Mouse (Mus musculus): ENCODE results near the gene Psme1. TPM values are rescaled to one million over a fixed set of nuclear protein-coding genes. Genes with fewer than 3 reads are reported as not detected.

The Psme1 gene
- total RNA-seq, 2 experiments from 2014 or later = 83.0 to 84.9 TPM

DNA sequence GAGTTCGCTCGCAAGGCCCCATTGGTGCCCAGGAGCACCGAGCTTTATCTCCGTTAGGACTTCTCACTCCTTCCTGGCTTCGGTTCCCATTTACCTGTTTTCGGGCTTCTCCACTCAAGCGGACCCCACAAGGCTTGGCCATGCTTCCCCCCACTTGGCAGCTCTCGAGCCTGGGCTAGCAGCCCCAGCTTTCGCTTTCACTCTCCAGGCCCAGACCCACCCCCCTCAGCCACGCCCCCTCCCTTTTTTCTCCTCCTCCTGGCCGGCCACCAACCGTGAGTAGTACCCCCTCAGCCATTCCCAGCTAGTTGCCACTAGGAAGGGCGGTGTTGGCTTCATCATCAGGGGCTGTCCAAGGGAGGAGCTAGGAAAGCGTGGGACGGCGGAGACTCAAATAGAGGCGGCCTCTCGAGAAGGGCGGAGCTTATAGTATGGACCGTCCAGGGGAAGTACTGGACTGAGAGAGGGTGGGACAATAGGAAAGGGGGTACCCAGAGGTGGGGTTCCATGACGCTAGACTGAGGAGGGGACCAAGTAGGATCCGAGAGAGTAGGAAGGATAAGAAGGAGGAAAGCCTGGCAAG is 12.9 kb downstream of the Psme1 start, which contains the start of gene Psme2:
TSS of gene Psme2 (minus strand) at position 366 of the 583 bp plus-strand sequence.
- intact Hi-C loops (cut with DNase I) = no loop called here
- peak; percentile 92 to 96 for DNase-seq (ENCODE audit: extremely low spot score in 1 of 2, low spot score in 2 of 2)

DNA sequence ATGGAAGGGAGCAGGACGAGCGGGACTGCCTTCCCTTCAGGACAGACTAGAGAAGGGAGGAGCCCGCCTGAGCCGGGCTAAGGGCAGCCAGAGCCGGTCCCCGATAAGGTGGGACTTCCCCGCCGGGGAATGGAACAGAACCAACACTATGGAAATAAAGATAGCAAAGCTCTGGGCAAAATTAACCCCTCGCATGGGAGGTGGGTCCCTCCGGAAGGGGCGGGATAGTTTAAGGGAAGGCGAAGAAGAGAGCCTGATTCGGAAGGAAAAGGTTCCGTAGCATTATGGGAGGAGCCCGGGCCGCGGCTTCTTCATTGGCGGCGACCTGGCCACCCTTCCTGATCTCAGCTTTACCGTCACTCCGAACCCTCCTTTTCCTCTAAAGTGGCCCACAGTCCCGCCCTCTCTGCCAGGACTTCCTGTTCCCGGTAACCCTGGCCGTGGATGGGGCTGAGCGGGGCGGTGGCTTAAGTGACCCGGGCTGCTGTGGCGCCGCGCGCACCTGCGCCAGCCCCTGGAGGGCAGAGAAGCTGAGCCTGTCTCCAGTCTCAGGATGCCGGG is 13.5 kb downstream of the Psme1 start, which contains the start of gene Rnf31:
TSS of gene Rnf31 (plus strand) at position 378 of the 561 bp plus-strand sequence.
- peak; percentile 95 to 96 for DNase-seq (ENCODE audit: extremely low spot score in 1 of 2, low spot score in 2 of 2)
- intact Hi-C loops (cut with DNase I) = no loop called here

DNA sequence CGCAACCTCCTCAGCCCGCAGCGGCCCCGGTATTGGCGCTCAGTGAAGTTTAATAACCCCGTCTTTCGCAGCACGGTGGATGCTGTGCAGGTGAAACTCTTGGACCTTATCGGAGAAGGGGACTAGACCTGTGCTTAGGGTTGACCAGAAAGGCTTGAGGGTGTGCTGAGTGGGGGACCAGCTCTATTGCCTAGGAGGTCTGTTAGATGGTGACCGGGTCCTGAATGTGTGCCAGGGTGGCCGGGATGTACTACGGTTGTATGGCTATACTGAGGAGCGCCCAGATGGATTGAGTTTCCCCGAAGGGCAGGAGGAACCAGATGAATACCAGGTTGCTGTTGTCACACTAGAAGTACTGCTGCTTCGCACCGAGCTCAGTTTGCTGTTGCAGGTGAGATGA is 14.3 kb downstream of the Psme1 start:
- intact Hi-C loops (cut with DNase I) = no loop called here
- DNase-seq (ENCODE audit: extremely low spot score in 1 of 2, low spot score in 2 of 2) = peak in 1 of 2 experiments; percentile 45

DNA sequence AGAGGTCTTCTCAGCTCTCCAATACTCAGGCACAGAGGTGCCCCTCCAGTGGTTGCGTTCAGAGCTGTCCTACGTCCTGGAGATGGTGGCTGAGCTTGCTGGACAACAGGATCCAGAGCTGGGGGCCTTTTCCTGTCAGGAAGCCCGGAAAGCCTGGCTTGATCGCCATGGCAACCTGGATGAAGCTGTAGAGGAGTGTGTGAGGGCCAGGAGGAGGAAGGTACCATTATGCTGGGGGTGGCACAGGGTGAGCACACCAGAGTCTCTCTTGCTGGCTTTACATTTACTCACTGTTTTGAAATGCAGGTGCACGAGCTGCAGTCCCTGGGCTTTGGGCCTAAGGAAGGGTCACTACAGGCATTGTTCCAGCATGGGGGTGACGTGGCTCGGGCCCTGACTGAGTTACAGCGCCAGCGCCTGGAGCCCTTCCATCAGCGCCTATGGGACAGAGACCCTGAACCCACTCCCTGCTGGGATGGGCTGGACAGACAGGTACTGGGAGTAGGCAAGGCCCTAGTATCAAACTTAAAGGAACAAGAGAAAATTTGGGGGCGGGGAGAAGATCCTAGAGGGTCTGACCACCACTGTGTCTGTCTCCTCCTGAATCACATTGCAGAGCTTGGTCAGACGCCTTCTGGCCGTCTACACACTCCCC is 18.2 kb downstream of the Psme1 start:
- intact Hi-C loops (cut with DNase I) = no loop called here
- peak in 1 of 2 experiments; percentile 66 for DNase-seq (ENCODE audit: extremely low spot score in 1 of 2, low spot score in 2 of 2)

DNA sequence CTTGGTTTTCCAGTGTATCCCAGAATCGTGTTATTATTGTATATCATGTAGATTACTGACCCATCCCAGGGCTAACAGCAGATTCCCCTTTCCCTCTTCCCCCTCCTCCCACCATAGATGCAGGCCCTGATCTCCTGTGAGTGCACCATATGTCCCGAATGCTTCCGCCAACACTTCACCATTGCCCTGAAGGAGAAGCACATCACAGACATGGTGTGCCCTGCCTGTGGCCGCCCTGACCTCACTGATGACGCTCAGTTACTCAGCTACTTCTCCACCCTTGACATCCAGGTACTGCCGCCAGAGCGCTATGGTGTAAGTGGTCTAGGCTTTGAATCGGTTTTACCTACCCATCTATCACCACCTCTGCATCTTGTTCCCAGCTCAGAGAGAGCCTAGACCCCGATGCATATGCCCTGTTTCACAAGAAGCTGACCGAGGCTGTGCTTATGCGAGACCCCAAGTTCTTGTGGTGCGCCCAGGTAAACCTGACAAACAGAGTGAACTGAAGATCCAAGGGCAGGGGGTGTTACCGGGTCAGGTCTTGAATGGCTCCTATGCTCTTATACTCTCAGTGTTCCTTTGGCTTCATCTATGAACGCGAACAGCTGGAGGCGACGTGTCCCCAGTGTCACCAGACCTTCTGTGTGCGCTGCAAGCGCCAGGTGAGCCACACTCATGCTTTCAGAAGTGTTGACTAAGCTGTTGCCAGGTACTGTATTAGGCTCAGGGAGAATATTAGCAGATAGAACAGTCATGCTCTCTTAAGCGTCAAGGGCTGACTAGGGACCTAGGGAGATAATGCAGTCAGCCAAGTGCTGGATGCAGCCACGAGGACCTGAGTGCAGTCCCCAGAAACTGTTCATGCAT is 20.8 kb downstream of the Psme1 start:
- intact Hi-C loops (cut with DNase I) = no loop called here
- no peak for DNase-seq (ENCODE audit: extremely low spot score in 1 of 2, low spot score in 2 of 2)

DNA sequence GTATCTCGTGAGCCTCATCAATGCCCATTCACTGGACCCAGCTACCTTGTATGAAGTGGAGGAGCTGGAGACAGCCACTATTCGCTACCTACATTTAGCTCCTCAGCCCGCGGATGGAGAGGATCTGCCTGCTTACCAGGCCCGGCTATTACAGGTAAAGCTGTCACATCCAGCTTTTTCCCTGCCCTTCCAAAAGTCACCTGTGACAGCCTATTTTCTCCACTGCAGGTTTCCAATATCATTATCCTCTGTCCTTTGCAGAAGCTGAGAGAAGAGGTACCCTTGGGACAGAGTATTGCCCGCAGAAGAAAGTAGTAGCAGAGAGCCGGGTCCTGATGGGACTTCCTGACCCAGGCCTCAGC is 25.3 kb downstream of the Psme1 start, which contains the start of gene Irf9:
TSS of gene Irf9 (plus strand) at position 301 of the 362 bp plus-strand sequence.
- intact Hi-C loops (cut with DNase I) = no loop called here
- DNase-seq (ENCODE audit: extremely low spot score in 1 of 2, low spot score in 2 of 2) = no peak

DNA sequence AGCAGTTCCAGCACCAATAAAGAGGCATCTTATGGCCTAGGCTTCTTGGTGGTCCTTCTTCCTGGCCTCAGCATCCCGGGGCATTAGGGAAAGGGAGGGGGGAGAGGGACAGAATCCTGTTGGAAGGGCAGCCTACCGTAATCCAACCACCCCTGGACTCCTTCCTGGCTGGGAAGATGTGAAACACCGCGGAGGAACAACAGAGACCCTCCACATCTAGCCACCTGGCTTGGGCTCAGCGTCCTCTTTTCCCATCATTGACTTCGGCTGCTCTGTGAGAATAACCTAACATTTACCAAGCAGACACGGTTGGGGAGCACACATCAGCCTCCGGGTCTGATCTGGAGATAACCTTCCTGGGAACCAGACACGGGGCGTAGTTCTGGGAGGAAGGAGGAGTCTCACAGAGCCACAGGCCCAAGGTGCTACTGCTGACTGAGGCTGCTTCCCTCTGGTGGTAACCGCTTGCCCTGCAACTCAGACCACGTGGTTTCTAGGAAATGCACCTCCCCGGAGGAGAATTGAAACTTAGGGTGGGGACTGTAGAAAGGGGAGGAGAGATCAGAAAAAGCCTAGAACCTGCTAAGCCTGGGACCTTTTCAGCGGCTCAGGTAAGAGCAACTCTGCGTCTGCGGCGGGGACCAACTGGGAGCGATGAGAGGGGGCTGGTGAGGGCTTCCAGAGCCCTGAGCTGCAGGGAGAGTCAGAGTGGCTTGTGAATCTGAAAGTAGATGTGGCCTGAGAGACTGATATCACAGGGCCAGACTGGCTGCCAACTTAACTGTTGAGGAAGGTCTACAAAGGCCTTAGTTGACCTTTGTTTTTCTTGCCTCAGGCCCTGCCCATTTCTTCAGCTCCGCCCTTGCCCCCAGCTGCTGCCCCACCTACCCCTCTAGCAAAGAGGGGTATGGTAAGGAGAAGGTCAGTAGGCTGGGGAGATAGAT is 26.0 kb downstream of the Psme1 start:
- intact Hi-C loops (cut with DNase I) = no loop called here
- DNase-seq (ENCODE audit: extremely low spot score in 1 of 2, low spot score in 2 of 2) = peak; percentile 86 to 92

DNA sequence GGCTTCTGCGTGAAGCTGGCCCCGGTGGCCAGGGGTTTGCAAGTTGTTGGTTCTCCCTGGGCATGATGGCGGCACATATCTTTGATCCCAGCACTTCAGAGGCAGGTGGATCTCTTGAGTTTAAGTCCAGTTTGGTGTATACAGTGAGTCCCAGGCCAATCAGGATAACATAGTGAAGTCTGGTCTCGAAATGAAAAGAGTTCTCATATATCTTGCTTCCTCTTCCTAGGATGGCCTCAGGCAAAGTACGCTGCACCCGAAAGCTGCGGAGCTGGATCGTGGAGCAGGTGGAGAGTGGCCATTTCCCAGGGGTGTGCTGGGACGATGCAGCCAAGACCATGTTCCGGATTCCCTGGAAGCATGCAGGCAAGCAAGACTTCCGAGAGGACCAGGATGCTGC is 26.9 kb downstream of the Psme1 start:
- intact Hi-C loops (cut with DNase I) = no loop called here
- no peak for DNase-seq (ENCODE audit: extremely low spot score in 1 of 2, low spot score in 2 of 2)

DNA sequence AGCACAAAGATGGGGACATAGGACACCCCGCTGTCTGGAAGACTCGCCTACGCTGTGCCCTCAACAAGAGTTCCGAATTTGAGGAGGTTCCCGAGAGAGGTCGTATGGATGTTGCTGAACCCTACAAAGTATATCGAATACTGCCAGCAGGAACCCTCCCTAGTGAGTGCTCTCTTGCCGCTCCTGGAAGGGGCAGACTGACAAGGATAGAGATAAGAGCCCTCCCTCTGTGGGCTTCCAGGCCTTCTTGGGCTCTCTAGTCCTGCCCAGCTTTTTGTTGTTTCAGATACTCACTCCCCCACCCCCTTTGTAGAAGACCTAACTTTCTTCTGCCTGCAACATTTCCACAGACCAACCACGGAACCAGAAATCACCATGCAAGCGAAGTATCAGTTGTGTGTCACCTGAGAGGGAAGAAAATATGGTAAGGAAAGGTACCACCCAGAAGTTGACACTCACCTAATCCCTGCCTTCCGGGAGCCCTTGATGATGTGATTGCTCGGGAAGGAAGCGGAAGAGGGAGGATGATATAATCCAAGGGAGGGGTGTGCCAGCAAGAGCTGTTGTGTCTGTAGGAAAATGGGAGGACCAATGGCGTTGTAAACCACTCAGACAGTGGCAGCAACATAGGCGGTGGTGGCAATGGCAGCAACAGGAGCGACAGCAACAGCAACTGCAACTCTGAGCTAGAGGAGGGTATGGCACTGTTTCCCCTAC is 28.0 kb downstream of the Psme1 start:
- intact Hi-C loops (cut with DNase I) = no loop called here
- DNase-seq (ENCODE audit: extremely low spot score in 1 of 2, low spot score in 2 of 2) = no peak

DNA sequence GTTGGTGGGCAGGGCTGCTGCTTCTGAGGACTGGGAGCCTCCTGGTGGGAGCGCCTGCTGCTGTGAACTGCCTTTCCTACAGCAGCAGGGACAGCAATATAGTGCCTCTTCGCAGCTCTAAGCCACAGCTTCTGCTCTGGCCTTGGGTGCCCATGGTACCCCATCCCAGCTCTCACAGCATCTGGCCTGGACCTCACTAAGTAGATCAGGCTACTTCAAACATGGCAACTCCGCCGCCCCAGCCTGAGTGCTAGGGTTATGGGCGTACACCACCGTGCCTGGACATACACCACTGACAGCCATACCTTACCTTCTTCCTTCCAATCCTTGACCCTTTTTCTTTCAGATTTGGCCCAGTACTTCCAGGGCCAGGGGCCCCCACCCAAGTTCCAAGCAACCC is 30.4 kb downstream of the Psme1 start:
- no peak for DNase-seq (ENCODE audit: extremely low spot score in 1 of 2, low spot score in 2 of 2)

DNA sequence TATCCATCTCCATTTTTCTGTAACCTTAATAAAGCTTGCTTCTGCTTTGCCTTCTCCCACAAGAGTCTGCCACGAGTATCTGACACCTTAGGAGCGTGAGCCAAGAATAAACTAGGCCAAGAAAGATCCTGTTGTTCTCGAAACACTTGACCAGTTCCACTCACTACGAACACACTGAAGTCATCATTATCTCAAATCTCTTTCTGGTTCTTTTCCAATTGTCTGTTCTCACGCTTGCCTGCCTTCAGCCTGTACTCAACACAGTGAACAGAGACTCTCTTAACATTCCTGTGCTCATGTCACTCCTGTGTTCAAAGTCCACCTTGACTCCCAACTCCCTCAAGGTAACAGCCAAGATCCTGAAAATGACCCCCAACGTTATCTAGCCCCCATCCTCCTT is 35.4 kb downstream of the Psme1 start:
- intact Hi-C loops (cut with DNase I) = no loop called here
- DNase-seq (ENCODE audit: extremely low spot score in 1 of 2, low spot score in 2 of 2) = no peak

More for the DNA sequence above, 30.4 kb downstream of the Psme1 start:
- intact Hi-C loops (cut with DNase I) = no loop called here

DNA sequence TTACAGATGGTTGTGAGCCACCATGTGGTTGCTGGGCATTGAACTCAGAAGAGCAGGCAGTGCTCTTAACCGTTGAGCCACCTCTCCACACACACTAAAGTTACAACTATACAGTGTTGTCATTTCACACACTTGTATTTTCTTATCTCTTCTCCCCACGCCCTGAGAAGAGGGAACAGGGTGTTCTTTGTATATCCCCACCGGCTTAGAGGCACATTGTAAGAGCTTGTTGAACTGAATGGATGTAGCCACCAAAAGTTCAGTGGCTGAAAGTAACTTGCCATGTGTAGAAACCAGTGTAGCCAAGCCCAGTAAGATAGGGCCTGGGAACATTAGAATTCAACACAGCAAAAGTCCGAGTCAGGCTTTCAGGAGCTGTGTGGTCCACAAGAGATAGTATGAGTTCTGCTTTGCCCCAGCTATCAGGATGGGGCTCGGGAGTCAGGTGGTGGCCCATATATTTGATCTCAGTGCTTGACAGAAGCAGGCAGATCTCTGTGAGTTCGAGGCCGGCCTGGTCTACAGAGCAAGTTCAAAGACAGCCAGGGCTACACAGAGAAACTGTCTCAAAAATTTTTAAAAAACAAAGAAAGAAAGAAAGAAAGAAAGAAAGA is 36.7 kb downstream of the Psme1 start:
- no peak for DNase-seq (ENCODE audit: extremely low spot score in 1 of 2, low spot score in 2 of 2)
- intact Hi-C loops (cut with DNase I) = no loop called here

DNA sequence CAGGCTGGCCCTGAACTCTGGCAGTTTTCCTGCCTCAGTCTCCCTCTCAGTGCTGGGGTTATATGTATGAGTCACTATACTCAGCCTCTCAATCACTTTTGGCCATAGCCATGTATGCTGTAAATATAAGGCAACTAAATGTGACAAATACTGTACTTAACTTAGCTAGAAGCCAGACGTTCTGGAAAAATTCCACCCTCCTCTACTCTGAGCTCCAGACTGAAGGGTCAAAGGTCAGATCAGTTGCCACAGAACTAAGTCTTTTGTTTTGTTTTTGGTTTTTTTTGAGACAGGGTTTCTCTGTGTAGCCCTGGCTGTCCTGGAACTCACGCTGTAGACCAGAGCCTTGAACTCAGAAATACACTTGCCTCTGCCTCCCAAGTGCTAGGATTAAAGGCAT is 38.0 kb downstream of the Psme1 start:
- intact Hi-C loops (cut with DNase I) = no loop called here
- DNase-seq (ENCODE audit: extremely low spot score in 1 of 2, low spot score in 2 of 2) = no peak

DNA sequence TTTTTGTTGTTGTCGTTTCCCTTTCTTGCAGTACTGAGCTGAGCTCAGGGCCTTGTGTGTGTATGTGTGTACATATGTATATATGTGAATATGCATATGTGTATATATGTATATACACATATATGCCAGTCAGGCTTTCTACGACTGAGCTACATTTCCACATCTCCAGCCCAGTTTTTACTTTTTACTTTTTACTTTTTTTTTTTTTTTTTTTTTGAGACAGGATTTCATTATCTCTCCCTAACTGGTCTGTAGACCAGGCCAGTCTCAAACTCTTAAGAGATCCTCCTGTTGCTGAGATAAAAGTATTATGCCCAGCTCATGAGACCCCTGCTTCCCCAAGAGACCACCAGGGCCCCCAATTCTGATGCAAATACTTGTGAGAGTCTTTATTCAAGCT is 38.9 kb downstream of the Psme1 start:
- DNase-seq (ENCODE audit: extremely low spot score in 1 of 2, low spot score in 2 of 2) = no peak
- intact Hi-C loops (cut with DNase I) = no loop called here

DNA sequence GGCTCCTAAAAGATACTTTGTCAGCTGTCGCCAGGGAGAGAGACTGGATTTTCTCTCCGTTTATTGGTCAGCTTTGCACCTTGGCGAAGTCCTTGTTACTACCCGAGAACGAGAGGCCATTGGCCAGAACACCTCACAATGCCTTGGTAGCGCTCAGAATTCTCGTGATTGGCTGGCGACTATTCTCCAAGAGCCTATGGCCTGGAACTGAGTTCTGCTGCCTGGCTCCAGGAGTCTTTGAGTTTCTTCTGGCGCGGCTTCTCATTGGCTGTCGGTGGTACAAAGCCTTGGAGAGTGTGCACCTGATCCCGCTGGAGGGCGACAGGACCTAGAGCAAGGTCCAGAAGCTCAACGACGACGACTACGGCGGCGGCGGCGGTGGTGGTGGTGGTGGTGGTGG is 39.9 kb downstream of the Psme1 start, which contains the start of gene Rec8:
TSS of gene Rec8 (plus strand) at position 216 of the 400 bp plus-strand sequence.
- intact Hi-C loops (cut with DNase I) = no loop called here
- peak in 1 of 2 experiments; percentile 51 for DNase-seq (ENCODE audit: extremely low spot score in 1 of 2, low spot score in 2 of 2)

DNA sequence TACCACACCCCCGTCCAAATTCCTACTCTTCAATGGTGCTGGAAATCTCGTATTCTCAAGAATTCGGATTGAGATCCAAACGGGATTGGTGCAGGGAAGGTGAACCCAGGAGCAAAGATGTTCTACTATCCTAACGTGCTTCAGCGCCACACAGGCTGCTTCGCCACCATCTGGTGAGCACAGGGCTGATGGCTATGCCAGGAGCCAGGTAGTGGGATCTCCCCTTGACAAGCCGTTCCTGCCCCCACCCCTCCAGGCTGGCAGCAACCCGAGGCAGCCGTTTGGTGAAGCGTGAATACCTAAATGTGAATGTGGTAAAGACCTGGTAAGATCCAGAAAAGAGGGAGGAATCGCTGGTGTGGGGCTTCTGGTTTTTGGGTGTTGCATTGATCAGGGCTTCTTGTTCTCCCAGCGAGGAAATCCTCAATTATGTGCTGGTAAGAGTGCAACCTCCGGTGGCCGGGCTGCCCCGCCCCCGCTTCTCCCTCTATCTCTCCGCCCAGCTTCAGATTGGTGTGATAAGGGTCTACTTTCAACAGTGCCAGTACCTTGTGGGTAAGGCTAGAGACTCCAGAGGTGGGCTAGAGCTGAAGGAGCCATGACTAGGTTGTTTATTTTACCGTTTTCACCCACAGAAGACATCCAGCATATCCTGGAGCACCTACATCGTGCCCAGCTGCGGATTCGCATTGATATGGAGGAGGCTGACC is 40.7 kb downstream of the Psme1 start:
- intact Hi-C loops (cut with DNase I) = no loop called here
- DNase-seq (ENCODE audit: extremely low spot score in 1 of 2, low spot score in 2 of 2) = peak in 1 of 2 experiments; percentile 23
